Mouse (Mus musculus) limb, embryonic 14.5 days (tissue): Measurements from ENCODE around the gene Cdh22. TPM values are rescaled to one million over a fixed set of nuclear protein-coding genes. Genes with fewer than 3 reads are reported as not detected.

Experiments
- ATAC-seq: fragments of 200-750 bp; cut with Nextera tagmentation; 2 replicates; pipeline ENCODE4 v1.8.0; 2017; ENCODE audit warnings: low read depth, moderate number of reproducible peaks, moderate TSS enrichment; ENCODE audit not compliant: low FRiP score
- DNase-seq: peaks from one replicate; pipeline ENCODE4 v3.0.0-alpha.2; 2015; ENCODE audit warnings: low spot score
- H3K27ac ChIP-seq: fragments of 300-500 bp; sonication (generic); replicated peaks from 2 replicates; pipeline ENCODE4 v1.5.1; 2014; ENCODE audit warnings: low read depth, mild to moderate bottlenecking, low read length, moderate library complexity, mixed read lengths
- H3K27me3 ChIP-seq: fragments of 300-500 bp; sonication (generic); 2 replicates; pipeline ENCODE4 v1.6.1; 2014; ENCODE audit warnings: low read length, mixed read lengths; ENCODE audit not compliant: control insufficient read depth, insufficient read depth
- H3K36me3 ChIP-seq: fragments of 300-500 bp; sonication (generic); 2 replicates; pipeline ENCODE4 v1.6.1; 2014; ENCODE audit warnings: mild to moderate bottlenecking, low read length, moderate library complexity, mixed read lengths; ENCODE audit not compliant: control insufficient read depth, insufficient read depth
- H3K4me1 ChIP-seq: fragments of 300-500 bp; sonication (generic); 2 replicates; pipeline ENCODE4 v1.6.1; 2014; ENCODE audit warnings: antibody characterized with exemption, low read length, mixed read lengths; ENCODE audit not compliant: control insufficient read depth, insufficient read depth
- H3K4me2 ChIP-seq: fragments of 300-500 bp; sonication (generic); replicated peaks from 2 replicates; pipeline ENCODE4 v1.6.1; 2014; ENCODE audit warnings: low read depth, mild to moderate bottlenecking, low read length, moderate library complexity; ENCODE audit not compliant: severe bottlenecking
- H3K4me3 ChIP-seq: fragments of 300-500 bp; sonication (generic); replicated peaks from 2 replicates; pipeline ENCODE4 v1.5.1; 2014; ENCODE audit warnings: low read length
- H3K9ac ChIP-seq: fragments of 300-500 bp; sonication (generic); 2 replicates; pipeline ENCODE4 v1.6.1; 2014; ENCODE audit warnings: mild to moderate bottlenecking, low read depth, low read length, moderate library complexity; ENCODE audit not compliant: severe bottlenecking
- H3K9me3 ChIP-seq: fragments of 300-500 bp; sonication (generic); 2 replicates; pipeline ENCODE4 v1.6.1; 2016; ENCODE audit warnings: low read length; ENCODE audit not compliant: control insufficient read depth
- POLR2A ChIP-seq: fragments of 200-500 bp; IDR thresholded peaks from 2 replicates; pipeline ENCODE4 v1.8.0; 2012; ENCODE audit warnings: inconsistent platforms, mild to moderate bottlenecking, moderate library complexity, borderline replicate concordance; ENCODE audit not compliant: insufficient read depth, insufficient read length; ENCODE audit errors: extremely low read depth
- whole genome bisulfite sequencing: fragments of 180-500 bp; shearing (Covaris S2); extraction: QIAGEN DNeasy Blood & Tissue Kit; methylation state at CpG from one replicate; pipeline ENCODE4 v1.1.7; 2014; 5-methylcytosine and 5-hydroxymethylcytosine counted together
- polyA plus RNA-seq, 2 experiments: library from polyadenylated mRNA; depleted of rRNA in 1 of 2; stranded (reverse) in 1 of 2; unstranded in 1 of 2; fragments of >200 nt; fragmentation: Nextera tagmentation in 1 of 2; extraction: Ambion mirVana in 1 of 2; gene quantifications; 2 replicates each; pipeline versions ENCODE4 v1.2.1 to v1.2.3; 2012 to 2014

Gene Cdh22
- polyA plus RNA-seq, 2 experiments = 0.30 to 0.40 TPM

DNA sequence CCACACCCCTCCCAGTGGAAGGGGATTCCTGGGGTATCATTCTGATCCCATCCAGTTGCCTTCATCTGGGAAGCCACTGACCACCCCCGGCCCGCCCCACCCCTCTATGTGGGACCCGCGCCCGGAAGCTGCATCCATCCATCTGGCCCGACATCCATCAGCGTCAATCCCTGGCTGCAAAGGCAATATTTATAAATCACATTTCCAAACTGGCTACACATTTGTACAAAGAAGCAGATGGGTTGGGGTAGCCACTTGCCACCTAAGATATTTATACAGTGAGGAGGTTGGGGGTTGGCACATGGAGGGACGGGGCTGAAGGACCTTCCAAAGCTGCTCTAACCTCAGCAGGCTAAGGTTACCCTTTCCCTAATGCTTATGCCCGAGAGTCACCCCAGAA, 113.9 kb downstream of the Cdh22 start:
- DNase-seq = no peak
- no peak overlapping the region for H3K9ac ChIP-seq
- H3K36me3 ChIP-seq = no peaks in the 10 kb centered on the region
- no peak overlapping the region for H3K4me3 ChIP-seq
- H3K27ac ChIP-seq = no peak overlapping the region
- ATAC-seq = no peak
- H3K27me3 ChIP-seq = peaks cover 13% of the 10 kb centered on the region; the same call in 1 of the 2 replicates
- 71% methylated on average over 9 of the region's 9 CpGs for WGBS
- no peak for TF ChIP-seq POLR2A
- H3K9me3 ChIP-seq = no peaks in the 10 kb centered on the region
- H3K4me2 ChIP-seq = no peak overlapping the region
- H3K4me1 ChIP-seq = no peaks in the 10 kb centered on the region

DNA sequence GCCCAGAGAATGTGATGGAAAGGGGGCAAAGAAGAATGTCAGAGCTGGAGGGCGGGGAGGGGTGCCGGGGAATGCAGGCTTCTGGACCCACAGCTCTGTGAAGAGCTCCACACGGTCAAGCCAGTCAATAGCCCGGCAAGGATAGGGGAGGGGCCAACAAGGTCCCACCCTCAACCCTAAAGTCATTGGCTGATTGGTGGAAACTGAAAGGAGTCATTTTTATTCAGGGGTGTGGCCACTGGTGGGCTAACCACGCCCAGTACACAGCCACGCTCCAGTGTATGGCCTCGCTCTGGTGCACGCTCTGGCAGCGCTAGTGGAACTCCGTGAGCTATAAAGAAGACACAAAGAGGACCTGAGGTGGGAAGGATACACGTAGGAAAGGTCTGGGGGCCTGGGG, 120.9 kb downstream of the Cdh22 start:
- Histone ChIP-seq H3K36me3 (no peaks in the 10 kb centered on the region), H3K27ac (no peak overlapping the region), H3K9ac (no peak overlapping the region), H3K27me3 (peaks cover 63% of the 10 kb centered on the region), H3K4me2 (no peak overlapping the region), H3K9me3 (no peaks in the 10 kb centered on the region), H3K4me1 (no peaks in the 10 kb centered on the region), H3K4me3 (no peak overlapping the region)
- ATAC-seq = peak; percentile 62; the same call in 1 of the 2 replicates
- WGBS = 25% methylated on average over 11 of the region's 11 CpGs
- no peak for TF ChIP-seq POLR2A
- peak; percentile 23 for DNase-seq

- no peaks in the 10 kb centered on the region for H3K9me3 ChIP-seq
- under 1% methylated on average over 45 of the region's 54 CpGs for WGBS
- H3K4me2 ChIP-seq = peak overlapping the region; percentile 7; the same call in 1 of the 2 replicates
- no peaks in the 10 kb centered on the region for H3K36me3 ChIP-seq
- ATAC-seq = peak; percentile 78
- DNase-seq = peak; percentile 86
- H3K27ac ChIP-seq = no peak overlapping the region
- H3K9ac ChIP-seq = no peak overlapping the region
- no peak for TF ChIP-seq POLR2A
- H3K4me1 ChIP-seq = no peaks in the 10 kb centered on the region
- peaks cover 69% of the 10 kb centered on the region for H3K27me3 ChIP-seq
- no peak overlapping the region for H3K4me3 ChIP-seq
Observed at GRCm38 (mm10) chr2:165112149-165112548, 122.5 kb downstream of the Cdh22 start.

- no peak overlapping the region for H3K4me2 ChIP-seq
- 25% methylated on average over 16 of the region's 18 CpGs for WGBS
- no peaks in the 10 kb centered on the region for H3K4me1 ChIP-seq
- ATAC-seq = no peak
- DNase-seq = no peak
- H3K4me3 ChIP-seq = no peak overlapping the region
- H3K9me3 ChIP-seq = no peaks in the 10 kb centered on the region
- H3K27me3 ChIP-seq = peaks cover 63% of the 10 kb centered on the region
- H3K9ac ChIP-seq = no peak overlapping the region
- no peak overlapping the region for H3K27ac ChIP-seq
- H3K36me3 ChIP-seq = no peaks in the 10 kb centered on the region
- TF ChIP-seq POLR2A = no peak
Observed at GRCm38 (mm10) chr2:165106585-165106984, 128.1 kb downstream of the Cdh22 start.

- Histone ChIP-seq H3K27me3 (peaks cover 57% of the 10 kb centered on the region), H3K4me1 (no peaks in the 10 kb centered on the region), H3K4me2 (no peak overlapping the region), H3K9me3 (no peaks in the 10 kb centered on the region), H3K9ac (no peak overlapping the region), H3K4me3 (no peak overlapping the region), H3K27ac (no peak overlapping the region), H3K36me3 (no peaks in the 10 kb centered on the region)
- DNase-seq (no peak), ATAC-seq (no peak)
- TF ChIP-seq POLR2A = no peak
- 65% methylated on average over 16 of the region's 16 CpGs for WGBS
Observed at GRCm38 (mm10) chr2:165105513-165106079, 129.1 kb downstream of the Cdh22 start.
